Mouse (Mus musculus) bone marrow, adult 2 months (tissue): ENCODE measurements around the gene Trim31. TPM values are rescaled to one million over a fixed set of nuclear protein-coding genes. Genes with fewer than 3 reads are reported as not detected.
"Not testable (repeated sequence)": the region's sequence is repeated elsewhere in the genome, so short reads cannot be mapped to it uniquely, and the experiment has no call there.

Source experiments
- H3K27ac ChIP-seq: fragments of 200-500 bp; 2 replicates; pipeline ENCODE4 v1.5.1; 2012; ENCODE audit warnings: low read depth, mild to moderate bottlenecking, control low read depth, inconsistent platforms, low read length; ENCODE audit not compliant: control insufficient read depth, poor library complexity, insufficient read depth
- H3K4me1 ChIP-seq: fragments of 200-500 bp; 2 replicates; pipeline ENCODE4 v1.6.1; 2011; ENCODE audit warnings: low read length; ENCODE audit not compliant: control insufficient read depth, insufficient read depth
- H3K4me3 ChIP-seq: fragments of 200-500 bp; replicated peaks from 2 replicates; pipeline ENCODE3; 2011; ENCODE audit warnings: mild to moderate bottlenecking, low read depth, low read length, control low read depth; ENCODE audit not compliant: control insufficient read depth
- CTCF ChIP-seq: fragments of 200-500 bp; IDR thresholded peaks from 2 replicates; pipeline ENCODE4 v1.5.1; 2011; ENCODE audit warnings: low read length, control low read depth; ENCODE audit not compliant: control insufficient read depth, insufficient read depth
- POLR2A ChIP-seq: fragments of 200-500 bp; IDR thresholded peaks from 2 replicates; pipeline ENCODE4 v1.6.1; 2011; ENCODE audit warnings: low read depth, mild to moderate bottlenecking, control low read depth, low read length, borderline replicate concordance; ENCODE audit not compliant: control insufficient read depth
- WGBS: fragments of 180-500 bp; shearing (Covaris S2); methylation state at CpG from one replicate; pipeline ENCODE4 v1.1.7; 2018; 5-methylcytosine and 5-hydroxymethylcytosine counted together
- polyA plus RNA-seq: library from polyadenylated mRNA; stranded (reverse); fragments of >200 nt; gene quantifications from 2 replicates; pipeline ENCODE4 v1.2.4, GENCODE M21; 2011; ENCODE audit warnings: low replicate concordance; ENCODE audit not compliant: missing spikeins, insufficient read depth, insufficient read length

Gene Trim31
- polyA plus RNA-seq, 1 experiment = not detected

DNA sequence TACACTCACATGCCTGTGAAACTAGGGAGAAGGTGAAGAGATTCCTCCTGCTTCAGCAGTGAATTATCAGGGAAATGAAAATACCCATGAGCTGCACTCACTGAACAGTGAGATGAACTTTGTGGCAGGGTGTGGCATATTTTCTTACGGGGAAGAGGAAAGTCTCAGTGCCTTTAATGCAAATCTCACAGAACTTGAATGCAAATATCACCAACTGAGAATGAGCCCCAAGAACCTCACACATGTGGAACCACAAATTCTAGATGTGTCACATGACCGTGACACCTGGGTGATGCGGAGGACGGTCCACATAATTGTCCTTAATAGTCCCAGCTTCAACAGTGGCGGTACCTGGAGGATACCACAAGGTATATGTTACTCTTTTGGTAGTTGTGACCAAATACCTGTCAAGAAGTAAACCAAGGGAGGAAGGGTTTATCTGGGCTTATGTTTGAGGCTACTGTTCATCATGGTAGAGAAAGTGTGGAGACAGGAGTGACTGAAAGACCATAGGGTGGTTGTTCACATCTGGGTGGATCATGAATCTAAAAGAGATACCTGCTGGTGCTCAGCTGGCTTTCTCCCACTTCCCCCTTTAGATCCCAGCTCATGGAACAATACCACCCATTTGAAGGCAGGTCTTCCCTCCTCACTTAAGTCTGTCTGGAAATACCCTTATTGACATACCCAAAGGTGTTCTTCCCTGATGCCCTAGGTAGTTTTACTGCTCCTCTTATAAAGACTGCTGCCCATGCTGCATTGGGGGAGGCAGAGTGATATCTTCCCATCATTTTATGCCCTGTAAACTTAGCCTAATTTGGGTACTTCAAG, 7.6 kb upstream of the Trim31 start, which contains the start of gene Trim40:
Gene Trim40 (minus strand): TSS at position 51 of the 831 bp plus-strand sequence.
- H3K4me3 ChIP-seq = no peak within 1 kb of the TSS
- WGBS = 83% methylated on average over 5 of the region's 5 CpGs
- H3K4me1 ChIP-seq = no peaks in the 10 kb centered on the region
- TF ChIP-seq CTCF (no peak), POLR2A (no peak)
- no peak within 1 kb of the TSS for H3K27ac ChIP-seq

DNA sequence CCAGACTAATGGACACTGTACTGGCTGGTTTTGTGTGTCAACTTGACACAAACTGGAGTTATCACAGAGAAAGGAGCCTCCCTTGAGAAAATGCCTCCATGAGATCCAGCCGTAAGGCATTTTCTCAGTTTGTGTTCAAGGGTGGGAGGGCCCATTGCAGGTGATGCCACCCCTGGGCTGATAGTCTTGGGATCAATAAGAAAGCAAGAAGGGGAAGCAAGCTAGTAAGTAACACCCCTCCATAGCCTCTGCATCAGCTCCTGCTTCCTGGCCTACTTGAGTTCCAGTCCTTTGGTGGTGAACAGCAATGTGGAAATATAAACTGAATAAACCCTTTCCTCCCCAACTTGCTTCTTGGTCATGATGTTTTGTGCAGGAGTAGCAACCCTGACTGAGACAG, 6.4 kb upstream of the Trim31 start:
- H3K4me1 ChIP-seq, H3K4me3 ChIP-seq, H3K27ac ChIP-seq: not testable (repeated sequence)
- WGBS = 90% methylated on average over 1 of the region's 1 CpGs

GRCm38 (mm10) chr17:36892362-36892761, 5.6 kb upstream of the Trim31 start:
- WGBS = 5% methylated on average over 2 of the region's 2 CpGs
- Histone ChIP-seq H3K4me3 (no peak overlapping the region), H3K4me1 (no peaks in the 10 kb centered on the region), H3K27ac (no peak overlapping the region)
- TF ChIP-seq CTCF (peak; percentile 46; the same call in 1 of the 2 replicates), POLR2A (no peak)

- WGBS = 30% methylated on average over 5 of the region's 5 CpGs
- no peak overlapping the region for H3K27ac ChIP-seq
- no peak overlapping the region for H3K4me3 ChIP-seq
- no peaks in the 10 kb centered on the region for H3K4me1 ChIP-seq
- no peak for TF ChIP-seq POLR2A
- no peak for TF ChIP-seq CTCF
These were observed 4.5 kb upstream of the Trim31 start for GRCm38 (mm10) chr17:36893387-36893786.

DNA sequence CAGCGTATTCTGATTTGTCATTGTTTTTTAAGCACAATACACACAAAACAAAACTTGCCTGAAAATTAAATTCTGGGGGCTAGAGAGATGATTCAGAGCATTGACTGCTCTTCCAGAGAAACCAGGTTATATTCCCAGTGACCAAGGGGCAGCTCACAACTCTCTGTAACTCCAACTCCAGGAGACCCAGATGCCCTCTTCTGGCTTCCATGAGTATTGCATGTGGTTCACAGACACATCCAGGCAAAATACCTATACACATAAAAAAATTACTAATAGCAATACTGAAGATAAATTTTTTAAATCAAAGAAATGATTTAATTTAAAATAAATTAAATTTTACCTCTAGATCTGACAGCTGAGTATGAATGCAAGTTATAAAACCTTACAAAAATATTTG, 1.3 kb upstream of the Trim31 start:
- H3K4me1 ChIP-seq = no peaks in the 10 kb centered on the region
- H3K27ac ChIP-seq = no peak overlapping the region
- WGBS = 73% methylated on average over 1 of the region's 1 CpGs
- TF ChIP-seq CTCF (0 out of 2 replicates have a peak, but pooled peaks have one; percentile 15), POLR2A (no peak)
- no peak overlapping the region for H3K4me3 ChIP-seq

- no peak overlapping the region for H3K4me3 ChIP-seq
- H3K4me1 ChIP-seq = no peaks in the 10 kb centered on the region
- TF ChIP-seq POLR2A (no peak), CTCF (no peak)
- no peak overlapping the region for H3K27ac ChIP-seq
These were observed 853 bp upstream of the Trim31 start for GRCm38 (mm10) chr17:36897065-36897464.

GRCm38 (mm10) chr17:36899376-36899775, 1.5 kb downstream of the Trim31 start:
- Histone ChIP-seq H3K4me3 (no peak overlapping the region), H3K4me1 (no peaks in the 10 kb centered on the region), H3K27ac (no peak overlapping the region)
- TF ChIP-seq CTCF = no peak
- 82% methylated on average over 4 of the region's 4 CpGs for WGBS

- no peak for TF ChIP-seq CTCF
- TF ChIP-seq POLR2A = no peak
- H3K4me1 ChIP-seq = no peaks in the 10 kb centered on the region
- no peak overlapping the region for H3K4me3 ChIP-seq
- no peak overlapping the region for H3K27ac ChIP-seq
- WGBS = 76% methylated on average over 5 of the region's 5 CpGs
These were observed 2.1 kb downstream of the Trim31 start for GRCm38 (mm10) chr17:36900001-36900400.

GRCm38 (mm10) chr17:36900691-36901090, 2.8 kb downstream of the Trim31 start:
- 15% methylated on average over 1 of the region's 1 CpGs for WGBS
- Histone ChIP-seq H3K4me1 (no peaks in the 10 kb centered on the region), H3K27ac (no peak overlapping the region), H3K4me3 (no peak overlapping the region)
- TF ChIP-seq CTCF = no peak
- no peak for TF ChIP-seq POLR2A
